Mouse (Mus musculus) CH12.LX (cell line): ENCODE measurements around the gene Tspan5. TPM values are rescaled to one million over a fixed set of nuclear protein-coding genes. Genes with fewer than 3 reads are reported as not detected.
A peak's percentile ranks its signal among the peaks of the same experiment; 100 is the strongest.

Experiments used
- DNase-seq: peaks from one replicate; pipeline ENCODE4 v3.0.0-alpha.2; 2013; ENCODE audit errors: extremely low read depth
- H3K27ac ChIP-seq: 2 replicates; pipeline ENCODE4 v1.5.1; 2012; ENCODE audit warnings: low read depth, mild to moderate bottlenecking, control low read depth, moderate library complexity; ENCODE audit not compliant: insufficient read depth
- H3K27me3 ChIP-seq: replicated peaks from 2 replicates; pipeline ENCODE3; 2012; ENCODE audit warnings: inconsistent platforms
- H3K36me3 ChIP-seq, 2 experiments: replicated peaks in 1 of 2; 2 replicates each; pipeline versions ENCODE3 to v1.6.1; 2012; ENCODE audit warnings: inconsistent platforms in 1 of 2, low read length in 1 of 2, mild to moderate bottlenecking in 1 of 2, mixed read lengths in 1 of 2, moderate library complexity in 1 of 2; ENCODE audit not compliant: control insufficient read depth in 1 of 2, insufficient read depth in 1 of 2
- H3K4me1 ChIP-seq, 2 experiments: 2 replicates each; pipeline ENCODE4 v1.6.1; 2012; ENCODE audit warnings: inconsistent platforms in 1 of 2, moderate library complexity in 1 of 2; ENCODE audit not compliant: insufficient read depth in 2 of 2, control insufficient read depth in 1 of 2
- H3K4me2 ChIP-seq: 2 replicates; pipeline ENCODE4 v1.6.1; 2012; ENCODE audit warnings: low read depth, mild to moderate bottlenecking, control low read depth; ENCODE audit not compliant: poor library complexity, insufficient read depth, severe bottlenecking
- H3K4me3 ChIP-seq, 3 experiments: fragments of 150-350 bp in 1 of 3; sonication (generic) in 1 of 3; replicated peaks in 1 of 3; 2 replicates each; pipeline versions ENCODE3 to v1.5.1; 2011 to 2012; ENCODE audit warnings: low read depth in 2 of 3, low read length in 2 of 3, mild to moderate bottlenecking in 2 of 3, moderate library complexity in 2 of 3, control low read depth in 1 of 3, improper control_type of control experiment in 1 of 3, inconsistent platforms in 1 of 3, mixed read lengths in 1 of 3; ENCODE audit not compliant: poor library complexity in 1 of 3
- H3K79me2 ChIP-seq: replicated peaks from 2 replicates; pipeline ENCODE4 v1.6.1; 2012; ENCODE audit warnings: mild to moderate bottlenecking, moderate library complexity; ENCODE audit not compliant: control insufficient read depth, poor library complexity, insufficient read depth, severe bottlenecking; ENCODE audit errors: extremely low read depth
- H3K9ac ChIP-seq: 2 replicates; pipeline ENCODE4 v1.6.1; 2012; ENCODE audit warnings: low read depth, mild to moderate bottlenecking, control low read depth, moderate library complexity; ENCODE audit not compliant: insufficient read depth
- H3K9me3 ChIP-seq: replicated peaks from 2 replicates; pipeline ENCODE3; 2012; ENCODE audit warnings: low read length, inconsistent platforms, mixed read lengths
- BHLHE40 ChIP-seq: IDR thresholded peaks from 2 replicates; pipeline ENCODE4 v1.6.1; 2011; ENCODE audit warnings: mild to moderate bottlenecking, low read depth, low read length, improper control_type of control experiment
- CHD2 ChIP-seq: IDR thresholded peaks from 2 replicates; pipeline ENCODE4 v1.6.1; 2011; ENCODE audit warnings: low read length, improper control_type of control experiment
- CTCF ChIP-seq, 2 experiments: IDR thresholded peaks in 1 of 2; conservative IDR thresholded peaks in 1 of 2; 2 replicates each; pipeline ENCODE4 v1.5.1; 2011 to 2012; ENCODE audit warnings: low read depth in 2 of 2, low read length in 2 of 2, improper control_type of control experiment in 1 of 2, inconsistent platforms in 1 of 2, mild to moderate bottlenecking in 1 of 2, moderate library complexity in 1 of 2
- EP300 ChIP-seq: IDR thresholded peaks from 2 replicates; pipeline ENCODE4 v1.6.1; 2011; ENCODE audit warnings: low read length, improper control_type of control experiment
- IRF4 ChIP-seq: IDR thresholded peaks from 2 replicates; pipeline ENCODE4 v1.6.1; 2014; ENCODE audit warnings: low read depth, mild to moderate bottlenecking, inconsistent platforms, low read length, improper control_type of control experiment
- MEF2A ChIP-seq: IDR thresholded peaks from 2 replicates; pipeline ENCODE4 v1.6.1; 2014; ENCODE audit warnings: low read depth, mild to moderate bottlenecking, inconsistent platforms, low read length, improper control_type of control experiment, borderline replicate concordance
- NRF1 ChIP-seq: IDR thresholded peaks from 2 replicates; pipeline ENCODE4 v1.6.1; 2014; ENCODE audit warnings: low read depth, mild to moderate bottlenecking, inconsistent platforms, low read length, improper control_type of control experiment, moderate library complexity
- PAX5 ChIP-seq: IDR thresholded peaks from 2 replicates; pipeline ENCODE4 v1.6.1; 2012; ENCODE audit warnings: low read length, inconsistent platforms, mixed read lengths
- POLR2A ChIP-seq: IDR thresholded peaks from 2 replicates; pipeline ENCODE4 v1.6.1; 2011; ENCODE audit warnings: low read depth, mild to moderate bottlenecking, improper control_type of control experiment, low read length
- SIN3A ChIP-seq: IDR thresholded peaks from 2 replicates; pipeline ENCODE4 v1.6.1; 2012; ENCODE audit warnings: low read length, improper control_type of control experiment, inconsistent platforms
- SMC3 ChIP-seq: IDR thresholded peaks from 2 replicates; pipeline ENCODE4 v1.6.1; 2011; ENCODE audit warnings: low read depth, low read length, improper control_type of control experiment
- TBP ChIP-seq: conservative IDR thresholded peaks from 2 replicates; pipeline ENCODE4 v1.6.1; 2011; ENCODE audit warnings: low read depth, low read length, improper control_type of control experiment
- USF1 ChIP-seq: IDR thresholded peaks from 2 replicates; pipeline ENCODE4 v1.6.1; 2014; ENCODE audit warnings: low read depth, mild to moderate bottlenecking, inconsistent platforms, low read length, improper control_type of control experiment
- USF2 ChIP-seq: conservative IDR thresholded peaks from 2 replicates; pipeline ENCODE4 v1.6.1; 2011; ENCODE audit warnings: low read depth, low read length, improper control_type of control experiment
- dilution Hi-C: fragments of 300-500 bp; cut with MboI; formaldehyde crosslinking; loops from 2 replicates; pipeline ENCODE4 v1.14.3; 2020; ENCODE audit warnings: low sequenced_read_pairs; ENCODE audit not compliant: extremely low pct_unique_long_range_greater_than_20kb, extremely low pct_ligation_motif_present
- in situ Hi-C: fragments of 300-500 bp; cut with MboI; formaldehyde crosslinking; loops from 3 replicates; pipeline ENCODE4 v1.14.3; 2019; ENCODE audit warnings: low sequenced_read_pairs, low pct_ligation_motif_present, low pct_unique_long_range_greater_than_20kb, mixed read lengths
- polyA plus RNA-seq: library from polyadenylated mRNA; unstranded; fragments of >175 nt; gene quantifications from 2 replicates; pipeline ENCODE4 v1.2.1, GENCODE M21; 2012; ENCODE audit warnings: low read depth; ENCODE audit not compliant: insufficient read length
- total RNA-seq, 2 experiments: library from RNA; depleted of rRNA; stranded (reverse); fragments of 300-350 nt in 1 of 2; fragments of >200 nt in 1 of 2; gene quantifications; 2 replicates each; pipeline ENCODE4 v1.2.3; 2012 to 2014

Tspan5 gene
- total and polyA plus RNA-seq, 3 experiments, result 17.2 to 43.1 (median 25.9) TPM

- no peak overlapping the region for H3K4me3 ChIP-seq
- no peak for DNase-seq
- peaks cover 6% of the 10 kb centered on the region for H3K9me3 ChIP-seq
- peaks cover 5 to 78% of the 10 kb centered on the region in 2 experiments for H3K36me3 ChIP-seq
- no peaks in the 10 kb centered on the region for H3K79me2 ChIP-seq
- no peak for TF ChIP-seq SMC3
- H3K9ac ChIP-seq, result no peak overlapping the region
- H3K27ac ChIP-seq, result no peak overlapping the region
- peaks cover 10 to 33% of the 10 kb centered on the region in 2 experiments for H3K4me1 ChIP-seq
- H3K27me3 ChIP-seq, result no peaks in the 10 kb centered on the region
- no peak overlapping the region for H3K4me2 ChIP-seq
- in situ Hi-C loops, result loop anchor here (10.0 kb wide), 1 partner anchor 83 kb away; no protein-coding TSS in a partner anchor
- dilution Hi-C loops, result no loop called here
These were observed 156.1 kb downstream of the Tspan5 start for GRCm38 (mm10) chr3:138898055-138898454.

DNA sequence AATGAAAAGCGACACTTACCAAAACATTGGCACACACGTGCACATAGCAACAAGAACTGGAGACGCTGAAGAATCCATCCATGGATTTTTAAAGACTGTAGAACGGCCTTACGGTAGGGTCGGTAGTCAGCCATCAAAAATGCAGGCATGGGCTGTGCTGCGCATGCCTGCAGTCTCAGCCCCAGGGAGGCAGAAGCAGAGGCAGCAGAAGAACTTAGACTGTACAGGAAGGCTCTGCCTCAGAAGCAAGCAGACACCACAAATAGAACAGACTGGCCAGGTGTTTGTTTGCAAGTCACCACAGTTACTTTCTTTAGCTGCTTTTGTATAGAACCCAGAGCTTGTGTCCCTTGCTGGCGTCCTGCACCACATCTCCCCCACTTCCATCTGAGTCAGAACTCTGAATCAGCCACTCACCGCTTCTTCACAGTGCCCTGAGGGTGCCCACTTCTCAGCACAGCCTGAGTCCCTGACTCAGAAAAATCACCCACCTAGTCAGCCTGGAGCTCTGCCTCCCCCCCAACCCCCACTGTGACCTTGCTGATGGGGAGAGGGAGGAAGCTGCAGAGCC, 158.7 kb downstream of the Tspan5 start:
- H3K27me3 ChIP-seq, result no peaks in the 10 kb centered on the region
- H3K27ac ChIP-seq, result no peak overlapping the region
- in situ Hi-C loops (loop anchor here (25.0 kb wide), 1 partner anchor 288 kb away; no protein-coding TSS in a partner anchor), dilution Hi-C loops (no loop called here)
- no peaks in the 10 kb centered on the region for H3K79me2 ChIP-seq
- peak; percentile 61 for DNase-seq
- H3K4me2 ChIP-seq, result no peak overlapping the region
- peaks cover 6% of the 10 kb centered on the region for H3K9me3 ChIP-seq
- H3K4me1 ChIP-seq, result peaks cover 6 to 26% of the 10 kb centered on the region in 2 experiments; a peak in 3 of 4 replicates
- no peak overlapping the region for H3K9ac ChIP-seq
- no peak overlapping the region for H3K4me3 ChIP-seq
- TF ChIP-seq MEF2A (peak; percentile 83), NRF1 (peak; percentile 60), EP300 (0 out of 2 replicates have a peak, but pooled peaks have one; percentile 3), PAX5 (no peak)
- TF ChIP-seq, all 38 proteins: peak for 3
- H3K36me3 ChIP-seq, result peaks cover 5 to 74% of the 10 kb centered on the region in 2 experiments

DNA sequence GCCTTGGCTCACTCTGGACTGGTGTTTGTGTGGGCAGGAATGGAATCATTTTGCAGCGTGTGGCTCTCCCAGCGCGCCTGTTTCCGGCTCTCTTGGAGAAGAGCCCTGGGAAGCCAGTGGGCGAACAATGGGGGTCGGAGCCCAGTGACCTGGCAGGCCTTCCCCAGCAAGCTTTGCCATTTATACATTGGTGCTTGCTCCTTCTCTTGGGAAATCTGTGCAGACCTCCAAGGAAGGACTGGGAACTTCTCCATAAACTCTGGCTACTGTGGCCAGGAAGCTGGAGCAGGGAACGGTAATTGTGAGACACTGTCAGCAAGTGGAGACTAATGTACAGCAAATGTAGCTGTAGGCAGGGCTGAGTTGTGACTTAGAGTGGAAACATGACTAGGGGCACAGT, 163.7 kb downstream of the Tspan5 start:
- peaks cover 0 to 34% of the 10 kb centered on the region in 2 experiments for H3K36me3 ChIP-seq
- H3K27ac ChIP-seq, result no peak overlapping the region
- no peaks in the 10 kb centered on the region for H3K9me3 ChIP-seq
- TF ChIP-seq SIN3A (no peak), NRF1 (no peak), POLR2A (no peak), MEF2A (no peak), CHD2 (no peak), IRF4 (no peak), TBP (no peak), BHLHE40 (no peak), USF2 (no peak), USF1 (no peak), CTCF (conservative IDR thresholded peaks at IDR 0.05 in 1 of 2, IDR thresholded peaks at IDR 0.05 in 1 of 2; ENCODE audit: low read depth in 2 of 2, low read length in 2 of 2) (no peak)
- H3K4me2 ChIP-seq, result no peak overlapping the region
- no peaks in the 10 kb centered on the region for H3K79me2 ChIP-seq
- peaks cover 10 to 29% of the 10 kb centered on the region in 2 experiments for H3K4me1 ChIP-seq
- H3K27me3 ChIP-seq, result no peaks in the 10 kb centered on the region
- no peak for DNase-seq
- in situ Hi-C loops (loop anchor here (25.0 kb wide), 1 partner anchor 293 kb away; no protein-coding TSS in a partner anchor), dilution Hi-C loops (no loop called here)
- no peak overlapping the region for H3K4me3 ChIP-seq
- H3K9ac ChIP-seq, result no peak overlapping the region
